Mouse (Mus musculus): ENCODE measurements at regions not wholly inside any gene's neighbourhood (a gene's known extent, or its start where the extent isn't known, plus 50 kb on each side); places are given as distances from the start of the nearest gene placed in this dataset.

GRCm38 (mm10) chr1:55983522-55984066 is 577.9 kb downstream of the Plcl1 start:
- no peak for DNase-seq (ENCODE audit: low spot score)

GRCm38 (mm10) chr1:55997074-55997473 is 591.4 kb downstream of the Plcl1 start:
- no peak for DNase-seq (ENCODE audit: low spot score)

All from T-cell, adult 2 months (primary cell).